Mouse (Mus musculus) liver, embryonic 12.5 days (tissue): ENCODE results near the gene Rnf149. TPM values are rescaled to one million over a fixed set of nuclear protein-coding genes. Genes with fewer than 3 reads are reported as not detected.
A peak's percentile ranks its signal among the peaks of the same experiment; 100 is the strongest.

ENCODE experiments used
- ATAC-seq: fragments of 200-750 bp; cut with Nextera tagmentation; 2 replicates; pipeline ENCODE4 v1.8.0; 2017; ENCODE audit warnings: moderate number of reproducible peaks, mild to moderate bottlenecking, moderate library complexity
- H3K27ac ChIP-seq: fragments of 300-500 bp; sonication (generic); 2 replicates; pipeline ENCODE4 v1.5.1; 2016; ENCODE audit warnings: mild to moderate bottlenecking
- H3K27me3 ChIP-seq: fragments of 300-500 bp; sonication (generic); replicated peaks from 2 replicates; pipeline ENCODE4 v1.6.1; 2016; ENCODE audit warnings: mild to moderate bottlenecking, moderate library complexity
- H3K36me3 ChIP-seq: fragments of 300-500 bp; sonication (generic); 2 replicates; pipeline ENCODE4 v1.6.1; 2016; ENCODE audit warnings: mild to moderate bottlenecking, moderate library complexity
- H3K4me1 ChIP-seq: fragments of 300-500 bp; sonication (generic); 2 replicates; pipeline ENCODE4 v1.6.1; 2016
- H3K4me2 ChIP-seq: fragments of 300-500 bp; sonication (generic); 2 replicates; pipeline ENCODE4 v1.6.1; 2016; ENCODE audit warnings: mild to moderate bottlenecking, moderate library complexity
- H3K4me3 ChIP-seq: fragments of 300-500 bp; sonication (generic); 2 replicates; pipeline ENCODE4 v1.5.1; 2016; ENCODE audit warnings: mild to moderate bottlenecking, moderate library complexity
- H3K9ac ChIP-seq: fragments of 300-500 bp; sonication (generic); 2 replicates; pipeline ENCODE4 v1.6.1; 2016; ENCODE audit warnings: mild to moderate bottlenecking, moderate library complexity
- H3K9me3 ChIP-seq: fragments of 300-500 bp; sonication (generic); replicated peaks from 2 replicates; pipeline ENCODE4 v1.6.1; 2016; ENCODE audit warnings: mild to moderate bottlenecking, moderate library complexity
- WGBS: fragments of 180-500 bp; shearing (Covaris S2); methylation state at CpG from one replicate; pipeline ENCODE4 v1.1.7; 2016; ENCODE audit not compliant: insufficient replicate concordance; 5-methylcytosine and 5-hydroxymethylcytosine counted together
- polyA plus RNA-seq: library from polyadenylated mRNA; unstranded; fragments of >200 nt; fragmentation: Nextera tagmentation; extraction: Ambion mirVana; gene quantifications from 2 replicates; pipeline ENCODE4 v1.2.1, GENCODE M21; 2016

Rnf149 gene
- 25.6 and 27.3 TPM in 2 replicates for polyA plus RNA-seq

- peak within 1 kb of the TSS; percentile 94 for H3K9ac ChIP-seq
- H3K4me3 ChIP-seq, result peak within 1 kb of the TSS; percentile 93
- H3K36me3 ChIP-seq, result 0 out of 2 replicates have a peak, but pooled peaks cover 3% of the 10 kb centered on the region
- H3K27me3 ChIP-seq, result no peaks in the 10 kb centered on the region
- under 1% methylated on average over 49 of the region's 49 CpGs for WGBS
- ATAC-seq, result peak; percentile 93
- H3K4me1 ChIP-seq, result peaks cover 43% of the 10 kb centered on the region
- H3K9me3 ChIP-seq, result no peaks in the 10 kb centered on the region
- peak within 1 kb of the TSS; percentile 97 for H3K4me2 ChIP-seq
- H3K27ac ChIP-seq, result peak within 1 kb of the TSS; percentile 92
Measured at GRCm38 (mm10) chr1:39577253-39577705, at the start of gene Rnf149. Gene Rnf149 (minus strand): TSS chr1:39577405.

- Histone ChIP-seq H3K36me3 (no peaks in the 10 kb centered on the region), H3K4me2 (no peak overlapping the region), H3K27ac (no peak overlapping the region), H3K9ac (no peak overlapping the region), H3K9me3 (no peaks in the 10 kb centered on the region), H3K27me3 (no peaks in the 10 kb centered on the region), H3K4me1 (no peaks in the 10 kb centered on the region), H3K4me3 (no peak overlapping the region)
- 26% methylated on average over 3 of the region's 3 CpGs for WGBS
- no peak for ATAC-seq
Measured at GRCm38 (mm10) chr1:39625491-39625890, 48.3 kb upstream of the Rnf149 start.

GRCm38 (mm10) chr1:39623729-39624128, 46.5 kb upstream of the Rnf149 start:
- no peaks in the 10 kb centered on the region for H3K36me3 ChIP-seq
- no peaks in the 10 kb centered on the region for H3K4me1 ChIP-seq
- no peak overlapping the region for H3K9ac ChIP-seq
- WGBS, result 36% methylated on average over 1 of the region's 1 CpGs
- no peak overlapping the region for H3K4me2 ChIP-seq
- no peak for ATAC-seq
- H3K9me3 ChIP-seq, result no peaks in the 10 kb centered on the region
- no peak overlapping the region for H3K27ac ChIP-seq
- no peaks in the 10 kb centered on the region for H3K27me3 ChIP-seq
- no peak overlapping the region for H3K4me3 ChIP-seq

GRCm38 (mm10) chr1:39623106-39623505, 45.9 kb upstream of the Rnf149 start:
- ATAC-seq, result no peak
- no peak overlapping the region for H3K4me2 ChIP-seq
- H3K27me3 ChIP-seq, result no peaks in the 10 kb centered on the region
- H3K27ac ChIP-seq, result no peak overlapping the region
- H3K9ac ChIP-seq, result no peak overlapping the region
- no peaks in the 10 kb centered on the region for H3K36me3 ChIP-seq
- H3K4me3 ChIP-seq, result no peak overlapping the region
- 77% methylated on average over 5 of the region's 5 CpGs for WGBS
- no peaks in the 10 kb centered on the region for H3K9me3 ChIP-seq
- H3K4me1 ChIP-seq, result no peaks in the 10 kb centered on the region

GRCm38 (mm10) chr1:39618524-39618923, 41.3 kb upstream of the Rnf149 start:
- Histone ChIP-seq H3K27me3 (peaks cover 10% of the 10 kb centered on the region), H3K4me1 (peaks cover 10% of the 10 kb centered on the region), H3K9me3 (no peaks in the 10 kb centered on the region), H3K27ac (no peak overlapping the region), H3K36me3 (no peaks in the 10 kb centered on the region), H3K4me2 (no peak overlapping the region), H3K9ac (no peak overlapping the region), H3K4me3 (no peak overlapping the region)
- ATAC-seq, result no peak
- whole genome bisulfite sequencing, result 58% methylated on average over 8 of the region's 8 CpGs

- no peak overlapping the region for H3K9ac ChIP-seq
- peaks cover 10% of the 10 kb centered on the region for H3K4me1 ChIP-seq
- no peaks in the 10 kb centered on the region for H3K9me3 ChIP-seq
- WGBS, result 65% methylated on average over 6 of the region's 6 CpGs
- H3K36me3 ChIP-seq, result no peaks in the 10 kb centered on the region
- peaks cover 10% of the 10 kb centered on the region for H3K27me3 ChIP-seq
- no peak overlapping the region for H3K27ac ChIP-seq
- ATAC-seq, result no peak
- no peak overlapping the region for H3K4me3 ChIP-seq
- H3K4me2 ChIP-seq, result no peak overlapping the region
Measured at GRCm38 (mm10) chr1:39615526-39615925, 38.3 kb upstream of the Rnf149 start.

DNA sequence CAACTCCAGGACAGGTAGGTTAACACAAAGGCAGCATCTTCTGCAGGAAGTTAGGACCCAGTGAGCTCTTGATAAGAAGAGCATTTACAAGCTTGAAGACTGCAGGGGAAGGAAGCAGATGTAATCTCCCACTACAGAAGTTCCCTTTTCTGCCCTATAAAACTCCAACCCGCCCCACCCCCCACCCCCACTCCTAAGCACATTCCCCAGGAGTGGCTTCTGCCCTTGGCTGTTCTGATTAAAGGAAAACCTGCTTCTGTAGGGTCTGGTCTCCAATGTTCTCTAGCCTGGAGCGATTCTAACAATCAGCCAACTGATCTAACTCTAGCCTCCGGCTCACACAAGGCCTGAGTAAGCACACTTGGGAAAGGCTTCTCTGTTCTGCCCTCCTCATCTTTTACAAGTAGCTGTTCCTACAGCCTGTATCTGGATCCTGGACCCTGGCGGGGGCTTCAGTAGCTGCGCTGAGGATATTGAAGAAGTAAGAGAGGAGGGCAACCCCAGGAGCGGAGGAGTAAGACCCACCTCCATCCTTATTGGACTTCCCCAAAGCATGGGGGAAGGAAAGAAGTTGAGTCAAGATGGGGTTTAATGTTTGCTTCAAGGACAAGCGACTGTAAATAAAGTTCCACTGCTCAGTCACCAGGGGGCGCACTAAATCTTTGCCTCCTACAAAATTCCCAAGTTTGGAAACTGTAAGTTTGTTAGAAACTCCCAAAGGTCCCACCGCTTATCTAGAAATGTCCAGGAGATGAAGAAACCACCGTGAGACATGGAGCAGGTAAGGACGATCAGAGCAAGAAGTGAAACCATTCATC, 37.5 kb upstream of the Rnf149 start:
- Histone ChIP-seq H3K4me1 (peaks cover 10% of the 10 kb centered on the region), H3K36me3 (no peaks in the 10 kb centered on the region), H3K9me3 (no peaks in the 10 kb centered on the region), H3K9ac (no peak overlapping the region), H3K27me3 (peaks cover 10% of the 10 kb centered on the region), H3K4me2 (peak overlapping the region; percentile 39), H3K4me3 (no peak overlapping the region), H3K27ac (no peak overlapping the region)
- ATAC-seq, result no peak
- WGBS, result 6% methylated on average over 11 of the region's 11 CpGs

- 76% methylated on average over 3 of the region's 3 CpGs for WGBS
- ATAC-seq, result no peak
- peaks cover 10% of the 10 kb centered on the region for H3K27me3 ChIP-seq
- no peak overlapping the region for H3K4me2 ChIP-seq
- no peak overlapping the region for H3K9ac ChIP-seq
- H3K4me1 ChIP-seq, result peaks cover 17% of the 10 kb centered on the region
- no peaks in the 10 kb centered on the region for H3K36me3 ChIP-seq
- no peaks in the 10 kb centered on the region for H3K9me3 ChIP-seq
- H3K4me3 ChIP-seq, result no peak overlapping the region
- H3K27ac ChIP-seq, result no peak overlapping the region
Measured at GRCm38 (mm10) chr1:39613061-39613460, 35.9 kb upstream of the Rnf149 start.

- H3K9ac ChIP-seq, result no peak overlapping the region
- H3K4me2 ChIP-seq, result no peak overlapping the region
- peaks cover 17% of the 10 kb centered on the region for H3K4me1 ChIP-seq
- H3K27ac ChIP-seq, result no peak overlapping the region
- no peak overlapping the region for H3K4me3 ChIP-seq
- no peaks in the 10 kb centered on the region for H3K36me3 ChIP-seq
- WGBS, result 67% methylated on average over 5 of the region's 5 CpGs
- H3K27me3 ChIP-seq, result peaks cover 10% of the 10 kb centered on the region
- ATAC-seq, result no peak
- no peaks in the 10 kb centered on the region for H3K9me3 ChIP-seq
Measured at GRCm38 (mm10) chr1:39612491-39612890, 35.3 kb upstream of the Rnf149 start.

DNA sequence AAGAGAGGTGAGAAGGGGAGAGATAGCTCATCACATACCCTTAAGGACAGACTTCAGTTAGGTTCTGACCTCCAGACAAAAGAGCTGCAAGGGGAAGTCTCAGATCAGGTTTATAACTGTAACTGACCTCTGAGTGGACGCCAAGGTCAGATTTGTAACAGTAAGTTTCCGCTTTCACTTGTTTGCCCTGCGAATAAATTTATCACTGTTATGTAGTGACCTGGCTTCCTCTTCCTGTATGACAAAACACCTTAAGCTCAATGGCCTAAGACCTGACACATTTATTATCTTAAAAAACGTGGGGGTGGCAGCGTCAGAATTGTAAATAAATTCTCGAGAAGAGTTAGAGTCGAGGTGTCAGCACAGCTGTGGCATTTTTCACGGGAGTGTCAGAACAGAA, 31.3 kb upstream of the Rnf149 start:
- ATAC-seq, result no peak
- 0 out of 2 replicates have a peak, but pooled peaks cover 7% of the 10 kb centered on the region for H3K4me1 ChIP-seq
- H3K9ac ChIP-seq, result no peak overlapping the region
- H3K27me3 ChIP-seq, result no peaks in the 10 kb centered on the region; the same call in 1 of the 2 replicates
- H3K9me3 ChIP-seq, result no peaks in the 10 kb centered on the region
- no peaks in the 10 kb centered on the region for H3K36me3 ChIP-seq
- H3K4me2 ChIP-seq, result no peak overlapping the region
- H3K4me3 ChIP-seq, result no peak overlapping the region
- WGBS, result 38% methylated on average over 8 of the region's 8 CpGs
- H3K27ac ChIP-seq, result no peak overlapping the region

DNA sequence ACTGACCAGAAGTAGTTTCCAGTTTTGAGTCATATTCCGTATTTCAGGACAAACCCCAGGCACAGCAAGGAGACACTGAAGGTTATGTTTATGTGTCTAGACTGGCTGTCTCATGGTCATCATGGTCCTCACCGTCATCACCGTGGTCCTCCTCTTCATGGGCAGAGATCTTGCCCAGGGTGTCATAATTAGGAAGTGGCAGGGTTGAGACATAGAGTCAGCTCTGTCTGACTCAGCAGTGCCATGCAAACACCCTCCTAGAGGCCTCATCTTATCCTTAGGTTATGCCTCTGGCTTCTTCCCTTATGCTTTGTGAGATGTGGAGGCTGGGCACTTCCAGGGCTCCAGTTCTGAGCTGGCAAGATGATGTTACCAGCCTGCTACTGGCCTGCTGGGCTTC, 25.3 kb upstream of the Rnf149 start:
- Histone ChIP-seq H3K9ac (no peak overlapping the region), H3K4me3 (no peak overlapping the region), H3K9me3 (no peaks in the 10 kb centered on the region), H3K27ac (no peak overlapping the region), H3K27me3 (no peaks in the 10 kb centered on the region), H3K36me3 (0 out of 2 replicates have a peak, but pooled peaks cover 3% of the 10 kb centered on the region), H3K4me2 (no peak overlapping the region), H3K4me1 (no peaks in the 10 kb centered on the region)
- ATAC-seq, result no peak
- WGBS, result 84% methylated on average over 3 of the region's 3 CpGs

- no peaks in the 10 kb centered on the region for H3K9me3 ChIP-seq
- H3K4me2 ChIP-seq, result no peak overlapping the region
- ATAC-seq, result no peak
- no peak overlapping the region for H3K9ac ChIP-seq
- 0 out of 2 replicates have a peak, but pooled peaks cover 3% of the 10 kb centered on the region for H3K36me3 ChIP-seq
- H3K4me3 ChIP-seq, result no peak overlapping the region
- H3K27me3 ChIP-seq, result no peaks in the 10 kb centered on the region
- H3K27ac ChIP-seq, result no peak overlapping the region
- 69% methylated on average over 11 of the region's 11 CpGs for WGBS
- H3K4me1 ChIP-seq, result no peaks in the 10 kb centered on the region
Measured at GRCm38 (mm10) chr1:39598726-39599125, 21.5 kb upstream of the Rnf149 start.
